Mouse (Mus musculus) myocyte (in vitro differentiated cells): ENCODE results near the gene Tbc1d16.

Source experiments
- MAX ChIP-seq: IDR thresholded peaks from one replicate; pipeline ENCODE4 v1.6.1; 2011; ENCODE audit warnings: low read depth, mild to moderate bottlenecking, control low read depth
- MYOG ChIP-seq, 3 experiments: IDR thresholded peaks; one replicate each; pipeline ENCODE4 v1.6.1; 2011; ENCODE audit warnings: control low read depth in 2 of 3, low read depth in 2 of 3, mild to moderate bottlenecking in 2 of 3; ENCODE audit not compliant: insufficient read length in 2 of 3, control insufficient read depth in 1 of 3, insufficient read depth in 1 of 3
- POLR2A ChIP-seq: IDR thresholded peaks from one replicate; pipeline ENCODE4 v1.6.1; 2011; ENCODE audit warnings: low read depth, mild to moderate bottlenecking, control low read depth, moderate library complexity; ENCODE audit not compliant: insufficient read length
- TCF12 ChIP-seq: IDR thresholded peaks from one replicate; pipeline ENCODE4 v1.6.1; 2011; ENCODE audit warnings: mild to moderate bottlenecking, control low read depth; ENCODE audit not compliant: poor library complexity, insufficient read depth, severe bottlenecking
- TCF3 ChIP-seq: IDR thresholded peaks from one replicate; pipeline ENCODE4 v1.6.1; 2011; ENCODE audit warnings: low read depth, control low read depth; ENCODE audit not compliant: insufficient read length

DNA sequence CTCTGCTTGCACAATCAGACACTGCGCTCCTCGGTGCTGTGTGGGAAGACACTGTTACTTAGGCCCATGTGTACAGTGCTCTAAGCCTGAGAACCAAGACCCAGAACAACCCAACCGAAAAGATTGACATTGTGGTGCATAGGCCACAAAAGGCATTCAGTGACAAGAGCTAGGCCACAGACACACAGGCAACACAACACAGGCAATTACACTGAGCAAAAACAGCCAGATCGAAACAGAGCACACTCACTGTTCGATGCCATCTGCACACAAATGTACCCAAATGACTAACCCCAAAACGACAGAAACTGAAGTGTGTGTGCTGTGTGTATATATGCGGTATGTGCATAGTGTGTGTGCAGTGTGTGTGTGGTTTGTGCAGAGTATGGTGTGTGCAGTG is 63.9 kb downstream of the Tbc1d16 start:
- TF ChIP-seq POLR2A (no peak), MYOG (IDR thresholded peaks at IDR 0.05; ENCODE audit: control insufficient read depth in 1 of 3, insufficient read depth in 1 of 3, insufficient read length in 2 of 3, low read depth in 2 of 3) (no peak), MAX (no peak), TCF12 (no peak), TCF3 (no peak)
